Mouse (Mus musculus) kidney, adult 2 months (tissue): ENCODE data around the gene Frem1.

Experiments used
- CTCF ChIP-seq: fragments of 200-500 bp; conservative IDR thresholded peaks from 2 replicates; pipeline ENCODE4 v1.5.1; 2011; ENCODE audit warnings: low read depth, mild to moderate bottlenecking, control low read depth, low read length, moderate library complexity, mixed read lengths; ENCODE audit not compliant: insufficient read depth, insufficient read length
- POLR2A ChIP-seq: fragments of 200-500 bp; IDR thresholded peaks from one replicate; pipeline ENCODE4 v1.6.1; 2011; ENCODE audit warnings: low read depth, low read length, control low read depth

DNA sequence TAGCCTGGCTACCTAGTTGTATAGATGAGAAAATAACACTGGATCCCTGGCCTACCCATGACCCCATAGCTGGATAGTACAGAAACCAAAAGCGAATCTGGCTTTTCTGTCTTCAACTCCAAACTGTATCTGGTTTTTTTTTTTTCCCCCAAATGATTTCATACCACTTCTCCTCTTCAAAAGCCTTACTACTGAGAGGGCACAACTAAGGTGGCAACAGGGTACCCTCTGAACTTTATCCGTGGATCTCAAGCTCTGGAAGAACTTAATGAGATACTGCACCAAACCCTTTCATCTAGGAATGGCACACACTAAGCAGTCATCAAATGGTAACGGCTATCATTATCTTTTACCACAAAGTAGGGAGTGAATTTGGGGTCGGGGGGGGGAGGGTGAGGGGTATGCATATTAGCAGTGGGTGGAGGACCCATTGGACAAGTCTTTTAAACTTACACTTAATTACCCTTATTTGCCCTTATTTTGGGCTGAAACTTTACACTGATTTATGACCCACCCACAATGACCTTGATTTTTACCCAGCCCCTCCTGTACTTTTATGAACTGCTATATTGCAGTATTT is 193.6 kb downstream of the Frem1 start:
- TF ChIP-seq POLR2A (no peak), CTCF (no peak)
